Comparison of ENCODE assay signal across 8 mouse cellular contexts in the genomic region with DNA sequence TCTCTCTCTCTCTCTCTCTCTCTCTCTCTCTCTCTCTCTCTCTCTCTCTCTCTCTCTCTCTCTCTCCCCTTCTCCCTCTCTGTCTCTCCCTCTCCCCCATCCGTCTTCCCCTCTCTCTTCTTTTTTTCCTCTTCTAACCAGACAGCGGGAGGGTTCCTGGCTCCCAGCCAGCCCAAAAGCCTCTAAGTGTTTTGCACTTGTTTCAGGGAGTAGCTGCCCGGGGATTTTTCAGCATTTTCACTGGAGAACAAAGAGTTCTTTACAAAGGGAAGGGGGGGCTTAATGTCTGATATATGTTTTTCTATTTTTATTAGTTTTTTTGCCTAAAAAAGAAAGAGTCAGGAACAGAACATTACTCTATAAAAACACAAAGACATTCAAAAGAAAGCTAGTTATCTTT.
A peak's percentile ranks its signal among the peaks of the same experiment; 100 is the strongest.
DNase-seq lines count a peak whose midpoint lies in the region; ATAC-seq lines count a peak whose summit lies in the region.

No protein-coding gene starts in this region.

- H3K9ac ChIP-seq in embryonic facial prominence, embryonic 12.5 days, result peak overlapping the region; percentile 60; the same call in 1 of the 2 replicates
- peak overlapping the region; percentile 83 for H3K9ac ChIP-seq in heart, embryonic 14.5 days (ENCODE audit: low read length)

- H3K36me3 ChIP-seq in embryonic facial prominence, embryonic 12.5 days, result no peaks in the 10 kb centered on the region
- H3K36me3 ChIP-seq in heart, embryonic 14.5 days (ENCODE audit: control insufficient read depth, insufficient read depth, low read length), result no peaks in the 10 kb centered on the region

- H3K27me3 ChIP-seq in embryonic facial prominence, embryonic 12.5 days, result no peaks in the 10 kb centered on the region
- H3K27me3 ChIP-seq in heart, embryonic 14.5 days (ENCODE audit: control insufficient read depth, insufficient read depth, low read length), result no peaks in the 10 kb centered on the region

- peak; percentile 59 to 60 for DNase-seq in right cerebral cortex, adult 2 months (ENCODE audit: low spot score in 2 of 2)
- no peak for DNase-seq in right cerebral cortex, postnatal 25 days
- peak; percentile 77 to 81 for DNase-seq in kidney, postnatal 25 days
- DNase-seq in lung, postnatal 36 days, result peak; percentile 75
- peak; percentile 72 for DNase-seq in skeletal muscle tissue, adult 2 months (ENCODE audit: low read depth, low spot score)

- peak overlapping the region; percentile 72 for H3K4me2 ChIP-seq in embryonic facial prominence, embryonic 12.5 days (replicated peaks)
- H3K4me2 ChIP-seq in heart, embryonic 14.5 days (ENCODE audit: low read length), result peak overlapping the region; percentile 74

- H3K9me3 ChIP-seq in embryonic facial prominence, embryonic 12.5 days, result no peaks in the 10 kb centered on the region
- no peaks in the 10 kb centered on the region for H3K9me3 ChIP-seq in heart, embryonic 14.5 days (ENCODE audit: control insufficient read depth, low read length)

- 6% methylated on average over 3 of the region's 3 CpGs for WGBS in embryonic facial prominence, embryonic 12.5 days
- 0% methylated on average over 3 of the region's 3 CpGs for WGBS in heart, embryonic 14.5 days

- no peak for ATAC-seq in embryonic facial prominence, embryonic 12.5 days (ENCODE audit: insufficient number of reproducible peaks, insufficient read depth, low FRiP score, low TSS enrichment)
- ATAC-seq in heart, embryonic 14.5 days (ENCODE audit: insufficient number of reproducible peaks, insufficient read depth, low FRiP score, low read depth), result no peak
- ATAC-seq in inflammation-experienced regulatory T-cells, adult 6 months, result no peak

- peak overlapping the region; percentile 38 for H3K4me3 ChIP-seq in embryonic facial prominence, embryonic 12.5 days
- peak overlapping the region; percentile 48 to 50 for H3K4me3 ChIP-seq in heart, embryonic 14.5 days (ENCODE audit: control insufficient read depth in 1 of 2, insufficient read depth in 1 of 2, low read depth in 1 of 2, low read length in 2 of 2)

- H3K27ac ChIP-seq in embryonic facial prominence, embryonic 12.5 days, result 0 out of 2 replicates have a peak overlapping the region, but pooled peaks have one; percentile 41
- H3K27ac ChIP-seq in heart, embryonic 14.5 days (replicated peaks in 1 of 2; ENCODE audit: control insufficient read depth in 1 of 2, insufficient read depth in 1 of 2, low read depth in 2 of 2, low read length in 2 of 2), result peak overlapping the region; percentile 86 to 96

- peaks cover 12% of the 10 kb centered on the region for H3K4me1 ChIP-seq in embryonic facial prominence, embryonic 12.5 days
- peaks cover 10 to 47% of the 10 kb centered on the region in 2 experiments for H3K4me1 ChIP-seq in heart, embryonic 14.5 days (ENCODE audit: control insufficient read depth in 2 of 2, insufficient read depth in 2 of 2, low read length in 2 of 2)
